Mouse (Mus musculus) neural tube, embryonic 12.5 days (tissue): ENCODE results near the gene Snx15. TPM values are rescaled to one million over a fixed set of nuclear protein-coding genes. Genes with fewer than 3 reads are reported as not detected.

ENCODE experiments used
- polyA plus RNA-seq: library from polyadenylated mRNA; unstranded; fragments of >200 nt; fragmentation: Nextera tagmentation; extraction: Ambion mirVana; gene quantifications from 2 replicates; pipeline ENCODE4 v1.2.1, GENCODE M21; 2016

Gene Snx15
- polyA plus RNA-seq, 1 experiment from 2014 or later: 40.3 TPM

Other genes starting within 250 kb of the Snx15 start
- 10.5 and 11.8 TPM in 2 replicates for gene Tigd3, start 234.2 kb downstream of the Snx15 start, polyA plus RNA-seq
- 156 and 174 TPM in 2 replicates for gene Dpf2, start 215.3 kb downstream of the Snx15 start, polyA plus RNA-seq
- 4.7 and 5.7 TPM in 2 replicates for gene Cdc42ep2, start 203.5 kb downstream of the Snx15 start, polyA plus RNA-seq
- gene Pola2, start 164.1 kb downstream of the Snx15 start, polyA plus RNA-seq: 44.4 and 46.6 TPM in 2 replicates
- gene Slc22a20, start 142.2 kb downstream of the Snx15 start, polyA plus RNA-seq: not detected in 2 replicates
- 5.6 and 6.4 TPM in 2 replicates for gene Capn1, start 112.4 kb downstream of the Snx15 start, polyA plus RNA-seq
- gene Syvn1, start 81.7 kb downstream of the Snx15 start, polyA plus RNA-seq: 33.2 and 35.2 TPM in 2 replicates
- 66.0 and 68.6 TPM in 2 replicates for gene Mrpl49, start 70.5 kb downstream of the Snx15 start, polyA plus RNA-seq
- gene Fau, start 70.5 kb downstream of the Snx15 start, polyA plus RNA-seq: 635 and 643 TPM in 2 replicates
- gene Znhit2, start 67.1 kb downstream of the Snx15 start, polyA plus RNA-seq: 34.3 and 38.2 TPM in 2 replicates
- gene Tm7sf2, start 59.9 kb downstream of the Snx15 start, polyA plus RNA-seq: 44.3 and 45.9 TPM in 2 replicates
- gene Vps51, start 51.1 kb downstream of the Snx15 start, polyA plus RNA-seq: 79.4 and 80.6 TPM in 2 replicates
- gene Tmem262, start 48.3 kb downstream of the Snx15 start, polyA plus RNA-seq: not detected in 2 replicates
- 2.6 and 3.2 TPM in 2 replicates for gene Gm28374, start 46.0 kb downstream of the Snx15 start, polyA plus RNA-seq
- 72.4 and 75.0 TPM in 2 replicates for gene Zfpl1, start 43.3 kb downstream of the Snx15 start, polyA plus RNA-seq
- 27.1 and 28.4 TPM in 2 replicates for gene Cdca5, start 43.3 kb downstream of the Snx15 start, polyA plus RNA-seq
- 0.33 TPM in 1 of 2 replicates, not detected in the other for gene AC131692.1, start 33.9 kb downstream of the Snx15 start, polyA plus RNA-seq
- 0.63 and 0.82 TPM in 2 replicates for gene Naaladl1, start 22.5 kb downstream of the Snx15 start, polyA plus RNA-seq
- gene Sac3d1, start 9.7 kb downstream of the Snx15 start, polyA plus RNA-seq: 53.5 and 59.0 TPM in 2 replicates
- not detected in 2 replicates for gene Batf2, start 12.7 kb upstream of the Snx15 start, polyA plus RNA-seq
- 100 and 102 TPM in 2 replicates for gene Arl2, start 13.2 kb upstream of the Snx15 start, polyA plus RNA-seq
- not detected in 2 replicates for gene Majin, start 56.1 kb upstream of the Snx15 start, polyA plus RNA-seq
- gene Gpha2, start 98.1 kb upstream of the Snx15 start, polyA plus RNA-seq: not detected in 2 replicates
- 77.8 and 82.8 TPM in 2 replicates for gene Ppp2r5b, start 107.6 kb upstream of the Snx15 start, polyA plus RNA-seq
- gene Atg2a, start 113.4 kb upstream of the Snx15 start, polyA plus RNA-seq: 13.8 and 14.7 TPM in 2 replicates
- 87.2 and 96.4 TPM in 2 replicates for gene Ehd1, start 148.4 kb upstream of the Snx15 start, polyA plus RNA-seq
- gene Cdc42bpg, start 178.2 kb upstream of the Snx15 start, polyA plus RNA-seq: 0.27 and 0.60 TPM in 2 replicates
- 93.3 and 93.5 TPM in 2 replicates for gene Men1, start 206.7 kb upstream of the Snx15 start, polyA plus RNA-seq
- 16.0 and 18.4 TPM in 2 replicates for gene Map4k2, start 212.8 kb upstream of the Snx15 start, polyA plus RNA-seq
- gene Sf1, start 235.4 kb upstream of the Snx15 start, polyA plus RNA-seq: 171 TPM in 2 replicates